Mouse (Mus musculus): ENCODE measurements at regions not wholly inside any gene's neighbourhood (a gene's known extent, or its start where the extent isn't known, plus 50 kb on each side); places are given as distances from the start of the nearest gene placed in this dataset.

DNA sequence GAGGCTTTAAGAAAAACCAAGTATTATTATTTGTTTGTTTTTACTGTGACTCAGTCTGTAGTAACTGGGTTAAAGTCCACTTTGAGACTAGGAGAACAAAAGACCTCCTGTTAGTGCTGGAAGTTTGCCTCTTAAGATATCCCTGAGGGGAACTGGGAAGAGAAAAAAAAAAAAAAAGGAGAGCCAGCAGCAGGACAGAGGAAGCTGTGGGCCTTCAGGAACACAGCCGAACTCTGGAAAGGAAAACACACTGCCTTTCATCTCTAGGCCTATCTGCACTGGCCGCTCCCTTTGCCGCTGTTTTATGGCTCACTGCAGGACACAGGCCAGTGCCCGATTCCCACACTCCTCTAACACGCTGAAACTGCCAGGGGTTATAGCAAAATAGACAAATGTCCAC is 176.1 kb downstream of the Zfp36l1 start:
- TF ChIP-seq CTCF (IDR thresholded peaks at IDR 0.05; ENCODE audit: extremely low read depth, insufficient read length, insufficient replicate concordance, low read depth, low read length), result no peak
- no peak for TF ChIP-seq POLR2A (IDR thresholded peaks at IDR 0.05; ENCODE audit: low read depth, low read length)

Measured in small intestine, adult 2 months (tissue).